Mouse (Mus musculus) embryonic facial prominence, embryonic 14.5 days (tissue): ENCODE measurements at regions not wholly inside any gene's neighbourhood (a gene's known extent, or its start where the extent isn't known, plus 50 kb on each side); places are given as distances from the start of the nearest gene placed in this dataset.

Experiments
- ATAC-seq: fragments of 200-750 bp; cut with Nextera tagmentation; 2 replicates; pipeline ENCODE4 v1.8.0; 2017; ENCODE audit warnings: low read depth, moderate number of reproducible peaks, moderate TSS enrichment
- DNase-seq: peaks from one replicate; pipeline ENCODE4 v3.0.0-alpha.2; 2015; ENCODE audit warnings: low spot score
- H3K27ac ChIP-seq: fragments of 300-500 bp; sonication (generic); replicated peaks from 2 replicates; pipeline ENCODE4 v1.5.1; 2014; ENCODE audit warnings: low read depth, mild to moderate bottlenecking, low read length, moderate library complexity
- H3K27me3 ChIP-seq: fragments of 300-500 bp; sonication (generic); replicated peaks from 2 replicates; pipeline ENCODE4 v1.6.1; 2014; ENCODE audit warnings: low read length; ENCODE audit not compliant: control insufficient read depth, insufficient read depth
- H3K36me3 ChIP-seq: fragments of 300-500 bp; sonication (generic); 2 replicates; pipeline ENCODE4 v1.6.1; 2014; ENCODE audit warnings: low read length, mixed read lengths; ENCODE audit not compliant: control insufficient read depth, insufficient read depth
- H3K4me1 ChIP-seq: fragments of 300-500 bp; sonication (generic); 2 replicates; pipeline ENCODE4 v1.6.1; 2014; ENCODE audit warnings: antibody characterized with exemption, low read length; ENCODE audit not compliant: control insufficient read depth, insufficient read depth
- H3K4me2 ChIP-seq: fragments of 300-500 bp; sonication (generic); 2 replicates; pipeline ENCODE4 v1.6.1; 2014; ENCODE audit warnings: low read depth, mild to moderate bottlenecking, low read length, moderate library complexity, mixed read lengths
- H3K4me3 ChIP-seq: fragments of 300-500 bp; sonication (generic); 2 replicates; pipeline ENCODE4 v1.5.1; 2014; ENCODE audit warnings: low read depth, mild to moderate bottlenecking, low read length
- H3K9ac ChIP-seq: fragments of 300-500 bp; sonication (generic); 2 replicates; pipeline ENCODE4 v1.6.1; 2014; ENCODE audit warnings: low read depth, mild to moderate bottlenecking, low read length, moderate library complexity, mixed read lengths
- H3K9me3 ChIP-seq: fragments of 300-500 bp; sonication (generic); 2 replicates; pipeline ENCODE4 v1.6.1; 2016; ENCODE audit warnings: low read length; ENCODE audit not compliant: control insufficient read depth
- WGBS: fragments of 180-500 bp; shearing (Covaris S2); extraction: QIAGEN DNeasy Blood & Tissue Kit; methylation state at CpG from one replicate; pipeline ENCODE4 v1.1.7; 2014; 5-methylcytosine and 5-hydroxymethylcytosine counted together

DNA sequence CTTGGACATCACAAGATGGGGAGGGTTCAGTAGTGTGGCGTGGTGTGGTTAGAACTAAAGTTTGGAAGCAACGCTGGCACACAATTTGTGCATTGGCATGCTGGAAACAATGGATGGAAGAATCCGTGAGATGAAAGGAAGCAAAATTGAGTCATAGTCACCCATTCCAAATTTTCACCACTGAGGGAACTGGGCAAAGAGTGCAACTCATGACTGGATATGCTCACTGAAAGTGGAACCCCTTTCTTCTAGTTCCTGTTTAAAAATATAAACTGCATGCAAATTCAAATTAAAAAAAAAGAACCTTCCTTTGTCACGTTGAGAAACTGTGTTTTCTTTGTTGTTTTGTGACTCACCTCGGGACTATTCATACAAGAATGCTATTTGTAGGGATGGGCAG, 269.5 kb upstream of the Kcnj16 start:
- H3K27ac ChIP-seq: no peak overlapping the region
- H3K9me3 ChIP-seq: no peaks in the 10 kb centered on the region
- DNase-seq (no peak), ATAC-seq (no peak)
- no peaks in the 10 kb centered on the region for H3K27me3 ChIP-seq
- H3K9ac ChIP-seq: no peak overlapping the region
- no peaks in the 10 kb centered on the region for H3K4me1 ChIP-seq
- H3K4me2 ChIP-seq: no peak overlapping the region
- H3K36me3 ChIP-seq: no peaks in the 10 kb centered on the region
- WGBS: 82% methylated on average over 5 of the region's 5 CpGs
- no peak overlapping the region for H3K4me3 ChIP-seq

DNA sequence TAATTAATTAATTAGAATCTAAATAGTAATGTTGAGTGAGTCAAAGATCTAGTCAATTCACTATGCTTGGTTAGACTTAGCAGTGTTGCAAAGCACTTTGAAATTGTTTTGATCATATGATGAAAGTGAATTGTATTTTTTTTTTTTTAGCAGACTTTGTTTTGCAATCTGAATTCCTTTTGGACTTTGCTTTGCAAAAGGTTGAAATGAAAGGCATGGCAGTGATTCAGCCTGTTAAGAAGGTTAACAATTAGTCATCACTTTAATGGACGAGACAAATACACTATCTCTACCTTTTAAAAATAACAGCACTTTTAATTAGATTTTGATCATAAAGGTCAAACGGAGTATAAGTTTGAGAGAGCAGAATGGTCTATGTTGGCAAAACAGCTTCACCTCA, 266.9 kb upstream of the Kcnj16 start:
- no peaks in the 10 kb centered on the region for H3K27me3 ChIP-seq
- no peaks in the 10 kb centered on the region for H3K9me3 ChIP-seq
- DNase-seq: no peak
- H3K4me3 ChIP-seq: no peak overlapping the region
- no peaks in the 10 kb centered on the region for H3K4me1 ChIP-seq
- no peak overlapping the region for H3K9ac ChIP-seq
- WGBS: 84% methylated on average over 2 of the region's 2 CpGs
- no peak overlapping the region for H3K4me2 ChIP-seq
- no peak for ATAC-seq
- H3K27ac ChIP-seq: no peak overlapping the region
- no peaks in the 10 kb centered on the region for H3K36me3 ChIP-seq

DNA sequence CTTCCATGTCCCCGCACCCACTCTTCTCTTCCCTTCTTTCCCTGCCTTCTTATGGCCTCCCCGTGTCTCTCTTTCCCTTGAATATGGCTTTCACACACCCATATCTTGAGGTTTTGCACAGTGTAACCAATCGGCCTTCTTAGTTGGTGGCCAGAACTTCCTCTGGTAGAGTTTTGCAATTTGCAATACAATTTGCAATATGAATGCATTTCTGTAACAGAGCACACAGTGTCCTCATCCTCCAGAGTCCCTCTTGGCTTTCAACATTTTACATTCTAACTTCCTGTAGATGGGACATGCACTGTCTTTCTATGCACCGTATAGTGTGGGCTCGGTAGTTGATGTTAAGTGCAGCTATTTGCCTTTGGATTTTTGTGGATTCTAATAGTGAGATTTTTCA, 265.7 kb upstream of the Kcnj16 start:
- no peaks in the 10 kb centered on the region for H3K4me1 ChIP-seq
- no peak for ATAC-seq
- no peak overlapping the region for H3K4me2 ChIP-seq
- 89% methylated on average over 5 of the region's 5 CpGs for WGBS
- no peak overlapping the region for H3K4me3 ChIP-seq
- H3K9me3 ChIP-seq: no peaks in the 10 kb centered on the region
- no peak overlapping the region for H3K27ac ChIP-seq
- DNase-seq: no peak
- no peak overlapping the region for H3K9ac ChIP-seq
- H3K27me3 ChIP-seq: no peaks in the 10 kb centered on the region
- no peaks in the 10 kb centered on the region for H3K36me3 ChIP-seq

DNA sequence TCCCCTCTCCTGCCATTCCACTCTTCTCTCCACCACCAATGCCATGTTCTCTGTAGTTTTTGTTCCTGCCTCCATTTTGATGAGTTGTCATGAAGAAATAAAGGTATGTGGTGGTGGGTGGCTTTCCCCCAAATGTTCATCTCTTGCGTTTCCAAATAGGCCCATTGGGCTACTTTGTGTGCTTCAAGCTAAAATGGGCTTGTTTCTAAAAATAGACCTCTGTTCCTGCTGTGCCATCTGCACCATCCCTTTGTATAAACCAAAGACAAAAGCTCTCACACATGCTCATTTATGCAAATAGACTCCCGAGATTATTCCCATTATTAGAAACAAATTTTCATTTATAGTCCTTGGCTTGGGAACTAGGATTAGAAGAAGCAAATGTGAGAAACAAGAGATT, 264.3 kb upstream of the Kcnj16 start:
- no peak overlapping the region for H3K9ac ChIP-seq
- no peaks in the 10 kb centered on the region for H3K9me3 ChIP-seq
- DNase-seq (no peak), ATAC-seq (no peak)
- H3K4me2 ChIP-seq: no peak overlapping the region
- no peaks in the 10 kb centered on the region for H3K36me3 ChIP-seq
- H3K27me3 ChIP-seq: no peaks in the 10 kb centered on the region
- no peaks in the 10 kb centered on the region for H3K4me1 ChIP-seq
- H3K27ac ChIP-seq: no peak overlapping the region
- no peak overlapping the region for H3K4me3 ChIP-seq
- 82% methylated on average over 2 of the region's 2 CpGs for WGBS

GRCm38 (mm10) chr11:110707328-110707727, 260.5 kb upstream of the Kcnj16 start:
- DNase-seq (no peak), ATAC-seq (no peak)
- H3K9me3 ChIP-seq: no peaks in the 10 kb centered on the region
- 65% methylated on average over 4 of the region's 4 CpGs for WGBS
- no peak overlapping the region for H3K4me2 ChIP-seq
- H3K4me1 ChIP-seq: no peaks in the 10 kb centered on the region
- H3K4me3 ChIP-seq: no peak overlapping the region
- no peak overlapping the region for H3K9ac ChIP-seq
- H3K27me3 ChIP-seq: no peaks in the 10 kb centered on the region
- H3K27ac ChIP-seq: no peak overlapping the region
- no peaks in the 10 kb centered on the region for H3K36me3 ChIP-seq

DNA sequence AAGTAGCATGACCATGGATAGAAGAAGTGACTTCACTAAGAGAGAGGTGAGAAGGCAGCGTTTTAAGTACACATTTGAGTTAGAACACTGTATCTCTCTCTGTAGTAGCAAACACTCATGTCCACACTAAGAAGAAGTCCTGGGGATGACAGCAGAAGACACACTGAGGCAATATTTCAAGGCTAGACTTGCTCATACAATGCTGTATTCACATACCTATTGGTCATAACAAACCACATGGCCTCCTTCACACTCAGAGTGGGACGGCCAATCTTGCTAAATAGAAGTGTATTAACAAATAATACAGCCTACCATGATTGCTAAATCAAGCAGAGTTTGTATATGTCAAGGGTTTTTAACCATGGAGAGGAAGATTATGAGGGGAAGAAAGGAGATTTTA, 252.5 kb upstream of the Kcnj16 start:
- no peaks in the 10 kb centered on the region for H3K36me3 ChIP-seq
- ATAC-seq (no peak), DNase-seq (no peak)
- H3K27ac ChIP-seq: no peak overlapping the region
- no peaks in the 10 kb centered on the region for H3K27me3 ChIP-seq
- no peak overlapping the region for H3K9ac ChIP-seq
- 84% methylated on average over 2 of the region's 2 CpGs for WGBS
- no peaks in the 10 kb centered on the region for H3K4me1 ChIP-seq
- no peak overlapping the region for H3K4me3 ChIP-seq
- H3K4me2 ChIP-seq: no peak overlapping the region
- H3K9me3 ChIP-seq: no peaks in the 10 kb centered on the region

GRCm38 (mm10) chr11:110716369-110716768, 251.5 kb upstream of the Kcnj16 start:
- Histone ChIP-seq H3K9ac (no peak overlapping the region), H3K27me3 (no peaks in the 10 kb centered on the region), H3K36me3 (no peaks in the 10 kb centered on the region), H3K27ac (no peak overlapping the region), H3K4me2 (no peak overlapping the region), H3K4me1 (no peaks in the 10 kb centered on the region), H3K9me3 (no peaks in the 10 kb centered on the region), H3K4me3 (no peak overlapping the region)
- 53% methylated on average over 1 of the region's 1 CpGs for WGBS
- DNase-seq: no peak
- ATAC-seq: no peak

- Histone ChIP-seq H3K4me2 (no peak overlapping the region), H3K4me1 (no peaks in the 10 kb centered on the region), H3K27me3 (no peaks in the 10 kb centered on the region), H3K36me3 (no peaks in the 10 kb centered on the region), H3K9ac (no peak overlapping the region), H3K27ac (no peak overlapping the region), H3K4me3 (no peak overlapping the region), H3K9me3 (no peaks in the 10 kb centered on the region)
- 76% methylated on average over 5 of the region's 5 CpGs for WGBS
- no peak for DNase-seq
- ATAC-seq: no peak
Measured at GRCm38 (mm10) chr11:110722701-110723100, 245.1 kb upstream of the Kcnj16 start.

DNA sequence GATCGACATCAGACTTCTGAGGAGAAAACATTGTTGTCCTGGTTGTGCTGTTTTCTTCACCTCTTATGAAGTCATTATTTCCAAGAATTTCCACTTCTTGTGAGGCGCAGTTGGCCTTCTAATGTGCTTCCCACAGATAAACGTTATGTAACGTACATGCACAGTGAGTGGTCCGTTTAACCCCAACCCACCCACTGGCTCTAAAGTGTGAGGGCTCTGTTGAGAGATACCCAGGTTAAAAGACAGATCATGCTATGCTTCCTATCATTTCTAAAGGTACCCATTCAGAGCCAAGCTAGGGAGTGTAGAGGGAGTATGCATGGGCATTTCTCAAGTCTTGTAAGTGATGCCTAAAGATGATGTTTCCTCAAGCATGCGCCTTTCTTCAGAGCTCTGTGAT, 243.9 kb upstream of the Kcnj16 start:
- no peak overlapping the region for H3K4me2 ChIP-seq
- ATAC-seq: no peak
- H3K27me3 ChIP-seq: no peaks in the 10 kb centered on the region
- no peaks in the 10 kb centered on the region for H3K4me1 ChIP-seq
- WGBS: 89% methylated on average over 6 of the region's 6 CpGs
- no peak overlapping the region for H3K27ac ChIP-seq
- H3K9me3 ChIP-seq: no peaks in the 10 kb centered on the region
- DNase-seq: no peak
- no peak overlapping the region for H3K9ac ChIP-seq
- no peaks in the 10 kb centered on the region for H3K36me3 ChIP-seq
- no peak overlapping the region for H3K4me3 ChIP-seq
